Mouse (Mus musculus) midbrain, embryonic 15.5 days (tissue): Measurements from ENCODE around the gene Plekhg2. TPM values are rescaled to one million over a fixed set of nuclear protein-coding genes. Genes with fewer than 3 reads are reported as not detected.

Experiments
- ATAC-seq: fragments of 200-750 bp; cut with Nextera tagmentation; replicated peaks from 2 replicates; pipeline ENCODE4 v1.8.0; 2017; ENCODE audit warnings: moderate TSS enrichment
- H3K27ac ChIP-seq: fragments of 300-500 bp; sonication (generic); 2 replicates; pipeline ENCODE4 v1.5.1; 2015; ENCODE audit warnings: mild to moderate bottlenecking, inconsistent platforms
- H3K27me3 ChIP-seq: fragments of 300-500 bp; sonication (generic); replicated peaks from 2 replicates; pipeline ENCODE4 v1.6.1; 2015; ENCODE audit warnings: inconsistent platforms
- H3K36me3 ChIP-seq: fragments of 300-500 bp; sonication (generic); replicated peaks from 2 replicates; pipeline ENCODE4 v1.6.1; 2015; ENCODE audit warnings: inconsistent platforms
- H3K4me1 ChIP-seq: fragments of 300-500 bp; sonication (generic); 2 replicates; pipeline ENCODE4 v1.6.1; 2015; ENCODE audit warnings: inconsistent platforms
- H3K4me2 ChIP-seq: fragments of 300-500 bp; sonication (generic); 2 replicates; pipeline ENCODE4 v1.6.1; 2015; ENCODE audit warnings: inconsistent platforms, mild to moderate bottlenecking, moderate library complexity
- H3K4me3 ChIP-seq: fragments of 300-500 bp; sonication (generic); 2 replicates; pipeline ENCODE4 v1.5.1; 2015; ENCODE audit warnings: mild to moderate bottlenecking, inconsistent platforms
- H3K9ac ChIP-seq: fragments of 300-500 bp; sonication (generic); 2 replicates; pipeline ENCODE4 v1.6.1; 2015; ENCODE audit warnings: mild to moderate bottlenecking, inconsistent platforms
- H3K9me3 ChIP-seq: fragments of 300-500 bp; sonication (generic); 2 replicates; pipeline ENCODE4 v1.6.1; 2016; ENCODE audit warnings: inconsistent platforms
- WGBS: fragments of 180-500 bp; shearing (Covaris S2); methylation state at CpG from one replicate; pipeline ENCODE4 v1.1.7; 2015; ENCODE audit warnings: mixed read lengths; 5-methylcytosine and 5-hydroxymethylcytosine counted together
- polyA plus RNA-seq: library from polyadenylated mRNA; unstranded; fragments of >200 nt; fragmentation: Nextera tagmentation; extraction: Ambion mirVana; gene quantifications from 2 replicates; pipeline ENCODE4 v1.2.1, GENCODE M21; 2015

The Plekhg2 gene
- polyA plus RNA-seq, 1 experiment from 2014 or later, result 28.8 TPM

DNA sequence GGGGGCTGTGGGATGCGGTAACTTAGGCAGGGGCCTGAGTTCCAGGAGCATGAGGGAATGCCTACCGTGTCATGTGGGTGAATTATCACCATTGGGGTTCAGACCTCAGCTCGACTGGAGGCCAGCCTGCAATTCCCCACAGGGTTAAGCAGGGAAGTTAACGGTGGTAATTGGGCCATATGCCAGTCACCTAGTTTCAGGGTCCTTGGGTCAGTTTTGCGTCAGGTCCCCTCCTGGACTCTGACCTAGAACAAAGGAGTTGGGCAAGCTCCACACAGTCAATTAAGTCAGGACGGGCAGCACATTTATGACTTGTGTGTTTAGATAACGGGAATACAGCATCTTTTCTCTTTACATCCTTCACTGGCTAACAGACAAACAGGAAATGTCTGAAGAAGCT, 31.0 kb downstream of the Plekhg2 start:
- 64% methylated on average over 7 of the region's 7 CpGs for WGBS
- ATAC-seq, result no peak
- no peaks in the 10 kb centered on the region for H3K36me3 ChIP-seq

DNA sequence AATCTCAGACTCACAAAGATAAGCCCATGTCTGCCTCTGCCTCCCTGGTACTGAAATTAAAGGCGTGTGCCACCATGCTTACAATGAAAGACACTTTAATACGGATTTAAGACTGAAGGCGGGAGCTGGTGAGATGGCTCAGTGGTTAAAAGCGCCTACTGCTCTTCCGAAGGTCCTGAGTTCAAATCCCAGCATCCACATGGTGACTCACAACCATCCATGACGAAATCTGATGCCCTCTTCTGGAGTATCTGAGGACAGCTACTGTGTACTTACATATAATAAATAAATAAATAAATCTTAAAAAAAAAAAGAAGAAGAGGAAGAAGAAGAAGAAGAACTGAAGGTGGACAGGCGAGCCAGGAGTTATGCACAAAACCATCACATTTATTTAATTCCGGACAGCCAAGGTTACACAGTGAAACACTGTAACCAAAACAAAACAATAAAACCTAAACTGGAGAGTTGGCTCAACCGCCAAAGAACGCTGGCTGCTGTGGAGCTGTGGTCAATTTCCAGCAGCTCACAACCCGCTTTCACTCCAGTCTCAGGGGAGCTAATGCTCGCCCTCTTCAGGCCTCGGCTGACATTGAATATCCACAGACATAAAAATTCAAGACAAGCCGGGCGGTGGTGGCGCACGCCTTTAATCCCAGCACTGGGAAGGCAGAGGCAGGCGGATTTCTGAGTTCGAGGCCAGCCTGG, 33.0 kb downstream of the Plekhg2 start:
- peak overlapping the region; percentile 49; the same call in 1 of the 2 replicates for H3K9ac ChIP-seq
- 0 out of 2 replicates have a peak, but pooled peaks have one; percentile 2 for ATAC-seq
- H3K9me3 ChIP-seq, result no peaks in the 10 kb centered on the region
- no peaks in the 10 kb centered on the region for H3K36me3 ChIP-seq
- no peaks in the 10 kb centered on the region for H3K27me3 ChIP-seq
- 79% methylated on average over 19 of the region's 19 CpGs for WGBS
- peaks cover 28% of the 10 kb centered on the region for H3K4me1 ChIP-seq
- H3K27ac ChIP-seq, result peak overlapping the region; percentile 87
- H3K4me3 ChIP-seq, result peak overlapping the region; percentile 66
- H3K4me2 ChIP-seq, result peak overlapping the region; percentile 79

More for the DNA sequence above, 31.0 kb downstream of the Plekhg2 start:
- H3K27me3 ChIP-seq, result no peaks in the 10 kb centered on the region
- no peak overlapping the region for H3K4me2 ChIP-seq
- no peaks in the 10 kb centered on the region for H3K9me3 ChIP-seq
- no peak overlapping the region for H3K27ac ChIP-seq
- no peak overlapping the region for H3K9ac ChIP-seq
- peaks cover 20% of the 10 kb centered on the region for H3K4me1 ChIP-seq
- no peak overlapping the region for H3K4me3 ChIP-seq

DNA sequence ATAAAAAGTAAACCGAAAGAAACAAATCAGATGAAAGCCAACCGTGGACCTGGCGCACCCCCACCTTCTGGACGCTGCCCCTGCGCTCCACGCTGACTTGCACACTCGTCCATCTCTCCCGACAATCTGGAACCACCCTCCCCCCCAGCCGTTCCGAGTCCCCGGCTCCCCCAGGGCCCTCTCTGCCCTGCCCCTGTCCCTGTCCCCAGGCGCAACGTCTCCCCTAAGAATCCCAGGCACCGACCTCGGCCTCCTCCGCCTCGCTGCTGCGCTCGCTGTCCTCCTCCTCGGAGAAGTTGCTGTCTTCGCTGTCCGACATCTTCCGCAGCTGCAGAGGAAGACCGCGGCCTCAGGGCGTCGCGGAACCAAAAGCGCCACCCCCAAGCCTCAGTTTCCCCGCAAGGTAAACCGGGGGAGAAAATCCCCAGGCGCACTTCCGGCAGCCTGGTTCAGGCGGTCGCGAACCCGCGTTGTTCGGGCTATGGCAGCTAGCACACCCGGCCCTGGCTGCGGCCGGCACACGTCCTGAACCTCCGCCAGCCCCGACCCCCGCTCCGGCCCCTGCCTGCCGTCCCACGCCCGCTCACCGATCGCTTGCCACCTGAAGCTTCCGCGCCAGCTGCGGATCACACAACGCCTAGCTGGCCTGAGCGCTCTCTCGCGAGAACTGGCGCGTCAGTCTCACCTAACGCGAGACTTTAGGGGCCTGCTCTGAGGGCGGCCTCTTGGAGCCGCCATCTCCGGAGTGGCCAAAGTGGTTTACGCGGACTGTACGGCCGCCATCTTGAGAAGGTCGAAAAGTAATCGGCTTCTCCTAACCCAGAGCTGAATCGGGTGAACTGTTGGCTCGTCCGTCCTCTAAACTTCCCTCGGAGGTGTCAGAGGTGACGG, 34.0 kb downstream of the Plekhg2 start, which contains the start of gene Supt5:
Gene Supt5 (minus strand): TSS at position 639 of the 891 bp plus-strand sequence.
- ATAC-seq, result peak; percentile 99

DNA sequence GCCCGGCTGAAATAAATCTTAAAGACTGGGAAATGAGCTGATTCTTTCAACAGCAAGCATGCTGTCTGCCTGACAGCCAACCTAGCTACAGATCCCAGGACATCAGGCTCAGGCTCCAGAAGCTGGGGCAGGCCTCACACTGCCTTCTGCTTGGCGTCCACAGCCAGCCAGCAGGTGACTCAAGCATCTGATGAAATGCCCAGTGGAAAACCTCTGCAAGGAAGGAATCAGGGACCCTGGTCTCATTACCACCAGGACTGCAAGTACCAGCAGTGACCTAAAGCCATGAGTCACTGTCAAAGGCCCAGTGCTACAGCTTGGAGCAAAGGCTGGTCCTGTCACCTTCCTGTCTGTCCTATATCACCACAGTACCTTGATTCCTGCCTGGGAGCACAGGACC, 36.9 kb downstream of the Plekhg2 start:
- Histone ChIP-seq H3K4me1 (peaks cover 28% of the 10 kb centered on the region), H3K27ac (no peak overlapping the region), H3K9ac (no peak overlapping the region), H3K36me3 (peaks cover 8% of the 10 kb centered on the region; the same call in 1 of the 2 replicates), H3K4me2 (no peak overlapping the region), H3K27me3 (no peaks in the 10 kb centered on the region), H3K9me3 (no peaks in the 10 kb centered on the region), H3K4me3 (no peak overlapping the region)
- 94% methylated on average over 2 of the region's 2 CpGs for WGBS
- no peak for ATAC-seq

More for the DNA sequence above, 34.0 kb downstream of the Plekhg2 start, which contains the start of gene Supt5:
- Histone ChIP-seq H3K4me3 (peak within 1 kb of the TSS; percentile 66), H3K36me3 (no peaks in the 10 kb centered on the region), H3K4me2 (peak within 1 kb of the TSS; percentile 79), H3K4me1 (peaks cover 28% of the 10 kb centered on the region), H3K9me3 (no peaks in the 10 kb centered on the region), H3K27me3 (no peaks in the 10 kb centered on the region), H3K27ac (peak within 1 kb of the TSS; percentile 87), H3K9ac (peak within 1 kb of the TSS; percentile 80)
- under 1% methylated on average over 77 of the region's 77 CpGs for WGBS

DNA sequence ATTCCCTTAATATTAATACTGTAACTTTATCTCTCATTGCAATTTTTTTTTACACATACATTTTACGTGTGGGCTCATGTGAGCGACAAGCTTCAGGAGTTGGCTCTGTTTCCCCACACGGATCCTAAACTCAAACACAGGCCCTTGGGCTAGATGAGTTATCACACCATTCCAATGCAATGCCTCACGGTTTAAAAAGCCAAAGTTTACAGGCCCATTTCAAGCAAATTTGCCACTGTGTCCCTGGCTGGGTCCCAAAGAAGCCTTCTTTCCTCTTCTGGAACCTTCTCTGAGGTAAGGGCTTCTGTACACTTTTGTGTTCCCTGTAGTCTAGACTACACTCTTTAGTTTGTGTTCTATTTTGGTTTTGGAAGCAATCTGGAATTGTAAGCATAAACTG, 37.9 kb downstream of the Plekhg2 start:
- H3K4me3 ChIP-seq, result no peak overlapping the region
- no peak for ATAC-seq
- no peak overlapping the region for H3K4me2 ChIP-seq
- WGBS, result 94% methylated on average over 4 of the region's 4 CpGs
- no peaks in the 10 kb centered on the region for H3K27me3 ChIP-seq
- H3K9ac ChIP-seq, result no peak overlapping the region
- H3K9me3 ChIP-seq, result no peaks in the 10 kb centered on the region
- peaks cover 10% of the 10 kb centered on the region for H3K36me3 ChIP-seq
- H3K27ac ChIP-seq, result no peak overlapping the region
- H3K4me1 ChIP-seq, result peaks cover 28% of the 10 kb centered on the region

DNA sequence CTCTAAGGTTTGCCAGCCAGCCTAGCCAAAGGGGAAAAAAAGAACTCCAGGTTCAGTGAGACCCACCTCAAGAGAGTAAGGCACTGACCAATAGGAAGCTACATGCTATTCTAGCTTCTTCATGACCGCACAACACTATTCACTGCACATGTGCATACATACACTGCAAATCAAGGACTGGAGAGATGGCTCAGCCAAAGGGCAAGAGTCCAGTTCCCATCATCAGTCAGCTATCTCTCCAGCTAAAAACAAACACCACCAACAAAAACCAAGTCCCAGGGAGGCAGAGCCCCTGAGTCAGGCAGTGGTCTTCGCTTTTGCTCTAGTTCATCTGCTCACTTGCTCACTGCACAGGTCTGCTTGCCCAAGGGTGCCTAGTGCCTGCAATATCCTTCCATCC, 44.1 kb downstream of the Plekhg2 start:
- Histone ChIP-seq H3K9ac (no peak overlapping the region), H3K4me2 (no peak overlapping the region), H3K4me3 (no peak overlapping the region), H3K9me3 (no peaks in the 10 kb centered on the region), H3K4me1 (no peaks in the 10 kb centered on the region), H3K27ac (no peak overlapping the region), H3K27me3 (no peaks in the 10 kb centered on the region), H3K36me3 (peaks cover 56% of the 10 kb centered on the region)
- WGBS, result 93% methylated on average over 2 of the region's 2 CpGs
- no peak for ATAC-seq

DNA sequence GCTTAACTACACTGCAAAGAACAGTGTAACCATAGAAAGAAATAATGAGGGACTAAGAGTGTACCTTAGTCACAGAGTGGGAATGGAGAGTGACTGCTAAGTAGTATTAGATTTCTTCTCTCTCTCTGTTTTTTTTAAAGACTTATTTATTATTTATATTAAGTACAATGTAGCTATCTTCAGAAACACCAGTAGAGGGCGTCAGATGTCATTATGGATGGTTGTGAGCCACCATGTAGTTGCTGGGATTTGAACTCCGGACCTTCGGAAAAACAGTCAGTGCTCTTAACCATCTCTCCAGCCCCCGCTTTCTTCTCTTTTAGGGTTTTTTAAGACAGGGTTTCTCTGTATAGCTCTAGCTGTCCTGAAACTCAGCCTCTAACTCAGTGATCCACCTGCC, 45.9 kb downstream of the Plekhg2 start:
- no peaks in the 10 kb centered on the region for H3K9me3 ChIP-seq
- no peak overlapping the region for H3K4me3 ChIP-seq
- peaks cover 74% of the 10 kb centered on the region for H3K36me3 ChIP-seq
- H3K9ac ChIP-seq, result no peak overlapping the region
- ATAC-seq, result no peak
- 79% methylated on average over 4 of the region's 4 CpGs for WGBS
- H3K27ac ChIP-seq, result no peak overlapping the region
- H3K27me3 ChIP-seq, result no peaks in the 10 kb centered on the region
- no peaks in the 10 kb centered on the region for H3K4me1 ChIP-seq
- no peak overlapping the region for H3K4me2 ChIP-seq

DNA sequence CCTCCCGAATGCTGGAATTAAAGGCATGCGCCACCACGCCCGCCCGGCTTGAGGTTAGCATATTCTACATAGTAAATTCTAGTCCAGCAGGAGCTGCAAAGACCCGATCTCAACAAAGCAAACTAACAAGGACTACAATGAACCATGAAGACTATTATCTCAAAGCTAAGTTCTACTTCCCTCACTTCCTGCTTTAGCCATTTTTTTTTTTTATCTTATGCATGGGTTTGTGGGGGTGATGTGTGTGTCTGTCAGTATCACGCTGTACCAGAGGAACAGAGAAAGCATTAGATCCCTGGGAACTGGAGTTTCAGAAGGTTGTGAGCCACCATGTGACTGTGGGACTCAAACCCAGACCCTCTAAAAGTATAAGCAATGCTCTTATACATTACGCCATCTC, 47.1 kb downstream of the Plekhg2 start:
- Histone ChIP-seq H3K4me3 (no peak overlapping the region), H3K9ac (no peak overlapping the region), H3K4me1 (no peaks in the 10 kb centered on the region), H3K4me2 (no peak overlapping the region), H3K9me3 (no peaks in the 10 kb centered on the region), H3K27ac (no peak overlapping the region), H3K27me3 (no peaks in the 10 kb centered on the region), H3K36me3 (peaks cover 74% of the 10 kb centered on the region)
- WGBS, result 98% methylated on average over 8 of the region's 8 CpGs
- no peak for ATAC-seq

DNA sequence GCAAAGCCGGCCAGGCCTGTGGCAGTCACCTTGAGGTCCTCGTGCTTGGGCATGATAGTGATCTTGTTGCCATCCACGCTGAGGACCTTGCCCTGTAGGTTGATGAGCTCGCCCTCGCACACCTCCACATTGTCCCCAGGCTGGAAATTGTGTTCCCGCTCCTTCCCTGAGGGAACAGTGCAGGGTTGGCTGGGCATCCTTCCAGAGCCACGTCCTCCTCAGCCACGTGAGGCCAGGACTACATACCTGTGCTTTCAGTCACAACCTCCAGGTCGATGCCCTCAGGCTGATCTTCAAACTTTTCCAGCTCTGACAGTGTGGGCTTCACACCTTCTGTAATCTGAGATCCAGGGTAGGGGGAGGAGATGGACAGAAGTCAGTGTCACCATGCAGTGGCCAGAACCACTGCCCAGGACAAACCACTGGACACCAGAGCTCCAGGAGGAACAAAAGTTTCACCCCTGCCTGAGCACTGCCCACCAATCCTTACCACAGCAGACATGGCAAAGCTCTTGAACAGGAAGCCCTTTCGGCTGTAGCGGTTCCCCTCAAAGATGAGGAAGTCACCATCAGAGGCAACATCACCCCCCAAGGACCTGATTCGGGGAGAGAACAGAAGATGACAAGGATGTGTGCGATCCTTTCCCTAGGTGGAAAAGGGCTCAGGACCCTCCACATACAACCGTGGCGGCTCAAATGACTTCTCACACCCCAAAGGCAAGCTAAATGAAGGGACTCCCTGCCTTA, 50.3 kb downstream of the Plekhg2 start:
- no peak overlapping the region for H3K4me2 ChIP-seq
- no peak overlapping the region for H3K9ac ChIP-seq
- no peaks in the 10 kb centered on the region for H3K4me1 ChIP-seq
- no peaks in the 10 kb centered on the region for H3K27me3 ChIP-seq
- no peaks in the 10 kb centered on the region for H3K9me3 ChIP-seq
- H3K4me3 ChIP-seq, result no peak overlapping the region
- 93% methylated on average over 15 of the region's 15 CpGs for WGBS
- ATAC-seq, result no peak
- H3K27ac ChIP-seq, result no peak overlapping the region
- peaks cover 84% of the 10 kb centered on the region for H3K36me3 ChIP-seq

DNA sequence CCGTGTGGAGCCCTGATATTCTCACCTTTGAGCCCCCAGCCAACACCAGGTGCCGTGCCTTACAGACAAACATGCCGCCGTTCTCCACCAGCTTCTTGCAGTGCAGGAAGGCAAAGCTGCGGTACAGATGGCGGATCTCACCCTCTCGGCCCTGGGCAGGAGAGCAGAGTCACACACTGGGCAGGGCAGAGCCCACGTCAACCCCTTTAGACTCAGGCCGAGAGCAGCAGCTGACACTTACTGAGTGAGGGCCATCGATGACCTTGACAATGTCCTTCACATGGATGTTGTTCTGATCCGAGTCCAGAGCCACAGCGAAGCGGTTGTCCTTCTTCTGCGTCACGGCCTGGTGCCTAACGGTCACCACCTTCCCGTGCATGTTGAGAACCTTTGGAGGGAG, 53.7 kb downstream of the Plekhg2 start:
- ATAC-seq, result no peak
- Histone ChIP-seq H3K36me3 (peaks cover 91% of the 10 kb centered on the region), H3K27me3 (no peaks in the 10 kb centered on the region), H3K9ac (no peak overlapping the region), H3K4me2 (no peak overlapping the region), H3K4me1 (no peaks in the 10 kb centered on the region), H3K9me3 (no peaks in the 10 kb centered on the region), H3K27ac (no peak overlapping the region), H3K4me3 (no peak overlapping the region)
- 95% methylated on average over 17 of the region's 17 CpGs for WGBS

DNA sequence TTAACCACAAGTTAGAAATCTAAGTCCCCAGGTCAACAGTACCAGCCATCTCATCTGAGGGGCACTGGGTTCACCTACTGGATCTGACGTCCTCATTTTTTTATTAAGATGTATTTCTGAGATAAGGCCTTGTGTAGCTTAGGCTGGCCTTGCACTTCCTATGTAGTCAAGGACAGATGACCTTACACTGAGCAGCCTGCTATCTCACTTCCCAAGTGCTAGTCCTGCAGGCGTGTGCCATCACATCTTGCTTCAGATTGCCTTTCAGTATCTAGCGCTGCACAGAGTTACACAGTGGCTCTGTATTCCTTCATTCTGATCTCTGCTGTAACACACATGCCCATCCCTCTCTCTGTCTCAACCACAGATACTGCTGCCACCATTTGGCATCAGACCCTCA, 54.4 kb downstream of the Plekhg2 start:
- Histone ChIP-seq H3K9ac (no peak overlapping the region), H3K4me3 (no peak overlapping the region), H3K4me2 (no peak overlapping the region), H3K36me3 (peaks cover 84% of the 10 kb centered on the region), H3K9me3 (no peaks in the 10 kb centered on the region), H3K4me1 (no peaks in the 10 kb centered on the region), H3K27ac (no peak overlapping the region), H3K27me3 (no peaks in the 10 kb centered on the region)
- 94% methylated on average over 3 of the region's 3 CpGs for WGBS
- ATAC-seq, result no peak
